7 mouse cellular contexts compared by ENCODE assay signal in the genomic region with DNA sequence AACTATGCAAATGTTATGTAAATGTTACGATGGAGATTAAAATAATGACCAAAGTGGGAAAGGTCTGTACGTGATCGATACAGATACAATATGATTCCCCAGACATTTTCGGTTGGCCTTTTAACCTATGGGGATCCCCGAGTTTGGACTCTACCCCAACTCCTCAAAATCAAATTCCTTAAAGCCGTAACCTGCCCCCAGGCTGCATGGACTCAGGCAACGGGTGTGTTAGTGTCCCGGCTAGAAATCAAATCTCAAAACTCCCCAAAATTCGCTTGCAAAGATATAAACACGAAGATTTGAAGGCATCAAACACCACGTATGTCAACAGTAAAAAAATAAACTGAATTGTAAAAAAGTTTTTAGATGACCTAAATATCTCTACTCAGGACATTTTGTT. TPM values are rescaled to one million over a fixed set of nuclear protein-coding genes. Genes with fewer than 3 reads are reported as not detected.
DNase-seq lines count a peak whose midpoint lies in the region; ATAC-seq and TF ChIP-seq lines count a peak whose summit lies in the region.

No protein-coding gene starts in this region.

- no peak for ATAC-seq in neural tube, embryonic 11.5 days (ENCODE audit: insufficient read depth, low FRiP score, low TSS enrichment)
- ATAC-seq in forebrain, embryonic 13.5 days = no peak
- ATAC-seq in limb, embryonic 14.5 days (ENCODE audit: low FRiP score, low read depth) = no peak
- no peak for ATAC-seq in stomach, embryonic 15.5 days (ENCODE audit: insufficient read depth, low FRiP score, low read depth)

- peak overlapping the region; percentile 57 for H3K4me2 ChIP-seq in neural tube, embryonic 11.5 days (ENCODE audit: low read depth)
- H3K4me2 ChIP-seq in forebrain, embryonic 13.5 days = peak overlapping the region; percentile 89
- peak overlapping the region; percentile 74 for H3K4me2 ChIP-seq in limb, embryonic 14.5 days (replicated peaks; ENCODE audit: low read depth, low read length, severe bottlenecking)
- H3K4me2 ChIP-seq in stomach, embryonic 15.5 days = peak overlapping the region; percentile 66

- peaks cover 6% of the 10 kb centered on the region for H3K36me3 ChIP-seq in neural tube, embryonic 11.5 days (ENCODE audit: control insufficient read depth, insufficient read depth, low read length)
- peaks cover 40% of the 10 kb centered on the region for H3K36me3 ChIP-seq in forebrain, embryonic 13.5 days (ENCODE audit: poor library complexity, severe bottlenecking)
- peaks cover 36% of the 10 kb centered on the region for H3K36me3 ChIP-seq in limb, embryonic 14.5 days (ENCODE audit: control insufficient read depth, insufficient read depth, low read length)
- peaks cover 15% of the 10 kb centered on the region for H3K36me3 ChIP-seq in stomach, embryonic 15.5 days

- WGBS in neural tube, embryonic 11.5 days = 43% methylated on average over 11 of the region's 11 CpGs
- 43% methylated on average over 11 of the region's 11 CpGs for WGBS in forebrain, embryonic 13.5 days
- WGBS in limb, embryonic 14.5 days = 38% methylated on average over 11 of the region's 11 CpGs
- 36% methylated on average over 11 of the region's 11 CpGs for WGBS in stomach, embryonic 15.5 days

- peak overlapping the region; percentile 92 for H3K9ac ChIP-seq in neural tube, embryonic 11.5 days (ENCODE audit: low read length)
- peak overlapping the region; percentile 95 for H3K9ac ChIP-seq in forebrain, embryonic 13.5 days
- peak overlapping the region; percentile 87 for H3K9ac ChIP-seq in limb, embryonic 14.5 days (ENCODE audit: low read depth, low read length, severe bottlenecking)
- H3K9ac ChIP-seq in stomach, embryonic 15.5 days = peak overlapping the region; percentile 80

- no peak for DNase-seq in neural tube, embryonic 11.5 days (ENCODE audit: low spot score)
- no peak for DNase-seq in neural tube, embryonic 10.5 days (ENCODE audit: extremely low spot score, low spot score)
- no peak for DNase-seq in limb, embryonic 14.5 days (ENCODE audit: low spot score)
- DNase-seq in cerebellum, adult 11-12 months = no peak
- DNase-seq in spleen, postnatal 14 days (ENCODE audit: low spot score in 2 of 2) = no peak

- H3K27me3 ChIP-seq in neural tube, embryonic 11.5 days (ENCODE audit: control insufficient read depth, insufficient read depth, low read length) = no peaks in the 10 kb centered on the region
- no peaks in the 10 kb centered on the region for H3K27me3 ChIP-seq in forebrain, embryonic 13.5 days
- H3K27me3 ChIP-seq in limb, embryonic 14.5 days (ENCODE audit: control insufficient read depth, insufficient read depth, low read length) = no peaks in the 10 kb centered on the region
- no peaks in the 10 kb centered on the region for H3K27me3 ChIP-seq in stomach, embryonic 15.5 days (replicated peaks)

- peak overlapping the region; percentile 99 for H3K4me3 ChIP-seq in neural tube, embryonic 11.5 days (ENCODE audit: low read depth, low read length)
- peak overlapping the region; percentile 100 for H3K4me3 ChIP-seq in forebrain, embryonic 13.5 days
- H3K4me3 ChIP-seq in limb, embryonic 14.5 days (replicated peaks; ENCODE audit: low read length) = peak overlapping the region; percentile 67
- H3K4me3 ChIP-seq in stomach, embryonic 15.5 days (replicated peaks) = peak overlapping the region; percentile 84

- H3K4me1 ChIP-seq in neural tube, embryonic 11.5 days (ENCODE audit: control insufficient read depth, insufficient read depth, low read length) = peaks cover 7% of the 10 kb centered on the region
- peaks cover 18% of the 10 kb centered on the region for H3K4me1 ChIP-seq in forebrain, embryonic 13.5 days
- peaks cover 8% of the 10 kb centered on the region for H3K4me1 ChIP-seq in limb, embryonic 14.5 days (ENCODE audit: control insufficient read depth, insufficient read depth, low read length)
- H3K4me1 ChIP-seq in stomach, embryonic 15.5 days = no peaks in the 10 kb centered on the region

- H3K27ac ChIP-seq in neural tube, embryonic 11.5 days (ENCODE audit: low read depth, low read length) = no peak overlapping the region
- no peak overlapping the region for H3K27ac ChIP-seq in forebrain, embryonic 13.5 days
- H3K27ac ChIP-seq in limb, embryonic 14.5 days (replicated peaks; ENCODE audit: low read depth, low read length) = no peak overlapping the region
- peak overlapping the region; percentile 93; the same call in 1 of the 2 replicates for H3K27ac ChIP-seq in stomach, embryonic 15.5 days

- TF ChIP-seq POLR2A in limb, embryonic 14.5 days (IDR thresholded peaks at IDR 0.05; ENCODE audit: borderline replicate concordance, extremely low read depth, insufficient read depth, insufficient read length) = no peak

- H3K9me3 ChIP-seq in neural tube, embryonic 11.5 days (ENCODE audit: control insufficient read depth, low read length) = no peaks in the 10 kb centered on the region
- no peaks in the 10 kb centered on the region for H3K9me3 ChIP-seq in forebrain, embryonic 13.5 days (replicated peaks)
- H3K9me3 ChIP-seq in limb, embryonic 14.5 days (ENCODE audit: control insufficient read depth, low read length) = no peaks in the 10 kb centered on the region
- H3K9me3 ChIP-seq in stomach, embryonic 15.5 days = no peaks in the 10 kb centered on the region

RNA-seq across cellular contexts. Expression of a gene that starts 1.0 kb away (rescaled TPM):
- 4.7 and 5.9 TPM in 2 replicates for polyA plus RNA-seq in neural tube, embryonic 11.5 days (2014; fragmentation: Nextera tagmentation; extraction: Ambion mirVana)
- 5.0 and 6.0 TPM in 2 replicates for polyA plus RNA-seq in forebrain, embryonic 13.5 days (2015; fragmentation: Nextera tagmentation; extraction: Ambion mirVana)
- 2.2 and 2.3 TPM in 2 replicates for polyA plus RNA-seq in limb, embryonic 14.5 days (2012; rRNA removed)
- 2.5 and 3.2 TPM in 2 replicates for polyA plus RNA-seq in limb, embryonic 14.5 days (2014; fragmentation: Nextera tagmentation; extraction: Ambion mirVana)
- polyA plus RNA-seq in stomach, embryonic 15.5 days (2015; fragmentation: Nextera tagmentation; extraction: Ambion mirVana) = 2.4 and 3.7 TPM in 2 replicates

RNA-seq across cellular contexts. Expression of a gene that starts 1.1 kb away (rescaled TPM):
- polyA plus RNA-seq in neural tube, embryonic 11.5 days (2014; fragmentation: Nextera tagmentation; extraction: Ambion mirVana) = 28.8 and 29.2 TPM in 2 replicates
- polyA plus RNA-seq in forebrain, embryonic 13.5 days (2015; fragmentation: Nextera tagmentation; extraction: Ambion mirVana) = 22.4 and 26.1 TPM in 2 replicates
- polyA plus RNA-seq in limb, embryonic 14.5 days (2012; rRNA removed) = 18.1 and 20.4 TPM in 2 replicates
- polyA plus RNA-seq in limb, embryonic 14.5 days (2014; fragmentation: Nextera tagmentation; extraction: Ambion mirVana) = 27.7 and 27.8 TPM in 2 replicates
- 19.3 and 22.5 TPM in 2 replicates for polyA plus RNA-seq in stomach, embryonic 15.5 days (2015; fragmentation: Nextera tagmentation; extraction: Ambion mirVana)

RNA-seq across cellular contexts. Expression of a gene that starts 12.5 kb away (rescaled TPM):
- 305 and 307 TPM in 2 replicates for polyA plus RNA-seq in neural tube, embryonic 11.5 days (2014; fragmentation: Nextera tagmentation; extraction: Ambion mirVana)
- 374 and 437 TPM in 2 replicates for polyA plus RNA-seq in forebrain, embryonic 13.5 days (2015; fragmentation: Nextera tagmentation; extraction: Ambion mirVana)
- polyA plus RNA-seq in limb, embryonic 14.5 days (2012; rRNA removed) = 145 and 238 TPM in 2 replicates
- polyA plus RNA-seq in limb, embryonic 14.5 days (2014; fragmentation: Nextera tagmentation; extraction: Ambion mirVana) = 239 and 244 TPM in 2 replicates
- 243 and 275 TPM in 2 replicates for polyA plus RNA-seq in stomach, embryonic 15.5 days (2015; fragmentation: Nextera tagmentation; extraction: Ambion mirVana)

RNA-seq across cellular contexts. Expression of a gene that starts 12.5 kb away (rescaled TPM):
- polyA plus RNA-seq in neural tube, embryonic 11.5 days (2014; fragmentation: Nextera tagmentation; extraction: Ambion mirVana) = 273 and 281 TPM in 2 replicates
- 214 and 228 TPM in 2 replicates for polyA plus RNA-seq in forebrain, embryonic 13.5 days (2015; fragmentation: Nextera tagmentation; extraction: Ambion mirVana)
- polyA plus RNA-seq in limb, embryonic 14.5 days (2012; rRNA removed) = 170 and 197 TPM in 2 replicates
- polyA plus RNA-seq in limb, embryonic 14.5 days (2014; fragmentation: Nextera tagmentation; extraction: Ambion mirVana) = 258 and 266 TPM in 2 replicates
- polyA plus RNA-seq in stomach, embryonic 15.5 days (2015; fragmentation: Nextera tagmentation; extraction: Ambion mirVana) = 362 and 375 TPM in 2 replicates

RNA-seq across cellular contexts. Expression of a gene that starts 43.4 kb away (rescaled TPM):
- 70.6 and 74.9 TPM in 2 replicates for polyA plus RNA-seq in neural tube, embryonic 11.5 days (2014; fragmentation: Nextera tagmentation; extraction: Ambion mirVana)
- 40.6 and 40.8 TPM in 2 replicates for polyA plus RNA-seq in forebrain, embryonic 13.5 days (2015; fragmentation: Nextera tagmentation; extraction: Ambion mirVana)
- 24.3 and 30.4 TPM in 2 replicates for polyA plus RNA-seq in limb, embryonic 14.5 days (2012; rRNA removed)
- polyA plus RNA-seq in limb, embryonic 14.5 days (2014; fragmentation: Nextera tagmentation; extraction: Ambion mirVana) = 49.5 and 57.3 TPM in 2 replicates
- 42.9 and 49.3 TPM in 2 replicates for polyA plus RNA-seq in stomach, embryonic 15.5 days (2015; fragmentation: Nextera tagmentation; extraction: Ambion mirVana)
